Mouse (Mus musculus) MEL (cell line): Measurements from ENCODE around the gene Ccl6. TPM values are rescaled to one million over a fixed set of nuclear protein-coding genes. Genes with fewer than 3 reads are reported as not detected.

Source experiments
- DNase-seq: peaks from one replicate; pipeline ENCODE4 v3.0.0; 2011; ENCODE audit warnings: low read depth, low spot score
- H3K27ac ChIP-seq: 2 replicates; pipeline ENCODE4 v1.5.1; 2012; ENCODE audit warnings: low read depth, mild to moderate bottlenecking, control low read depth, low read length, moderate library complexity; ENCODE audit not compliant: control insufficient read depth
- H3K27me3 ChIP-seq, 2 experiments: fragments of 150-350 bp in 1 of 2; sonication (generic) in 1 of 2; 2 replicates each; pipeline ENCODE4 v1.6.1; 2012; ENCODE audit warnings: low read length in 2 of 2, mild to moderate bottlenecking in 2 of 2, improper control_type of control experiment in 1 of 2, moderate library complexity in 1 of 2; ENCODE audit not compliant: insufficient read depth in 2 of 2, control insufficient read depth in 1 of 2
- H3K36me3 ChIP-seq, 2 experiments: 2 replicates each; pipeline ENCODE4 v1.6.1; 2012 to 2014; ENCODE audit warnings: low read length in 2 of 2, improper control_type of control experiment in 1 of 2, inconsistent platforms in 1 of 2, mild to moderate bottlenecking in 1 of 2; ENCODE audit not compliant: insufficient read depth in 2 of 2, control insufficient read depth in 1 of 2
- H3K4me1 ChIP-seq, 2 experiments: fragments of 150-350 bp in 1 of 2; sonication (generic) in 1 of 2; 2 replicates each; pipeline ENCODE4 v1.6.1; 2012; ENCODE audit warnings: low read length in 2 of 2, improper control_type of control experiment in 1 of 2, mild to moderate bottlenecking in 1 of 2; ENCODE audit not compliant: insufficient read depth in 2 of 2, control insufficient read depth in 1 of 2
- H3K4me3 ChIP-seq, 2 experiments: fragments of 150-350 bp in 1 of 2; sonication (generic) in 1 of 2; 2 replicates each; pipeline ENCODE4 v1.5.1; 2012; ENCODE audit warnings: low read depth in 2 of 2, low read length in 2 of 2, mild to moderate bottlenecking in 2 of 2, moderate library complexity in 2 of 2, control low read depth in 1 of 2, improper control_type of control experiment in 1 of 2; ENCODE audit not compliant: control insufficient read depth in 1 of 2, insufficient read depth in 1 of 2
- H3K79me2 ChIP-seq: 2 replicates; pipeline ENCODE4 v1.6.1; 2012; ENCODE audit warnings: mild to moderate bottlenecking, low read length, moderate library complexity; ENCODE audit not compliant: control insufficient read depth, poor library complexity, insufficient read depth
- H3K9ac ChIP-seq: 2 replicates; pipeline ENCODE4 v1.6.1; 2012; ENCODE audit warnings: low read depth, mild to moderate bottlenecking, control low read depth, low read length, moderate library complexity; ENCODE audit not compliant: control insufficient read depth, poor library complexity, severe bottlenecking
- H3K9me3 ChIP-seq: fragments of 150-350 bp; sonication (generic); replicated peaks from 2 replicates; pipeline ENCODE4 v1.6.1; 2012; ENCODE audit warnings: mild to moderate bottlenecking, low read length, improper control_type of control experiment, moderate library complexity; ENCODE audit not compliant: insufficient read depth
- E2F4 ChIP-seq: IDR thresholded peaks from 2 replicates; pipeline ENCODE4 v1.6.1; 2011; ENCODE audit warnings: low read depth, low read length, improper control_type of control experiment, borderline replicate concordance
- ETS1 ChIP-seq: IDR thresholded peaks from 2 replicates; pipeline ENCODE4 v1.6.1; 2012; ENCODE audit warnings: low read depth, mild to moderate bottlenecking, inconsistent platforms, low read length, improper control_type of control experiment, moderate library complexity
- JUND ChIP-seq: IDR thresholded peaks from 2 replicates; pipeline ENCODE4 v1.6.1; 2011; ENCODE audit warnings: low read depth, mild to moderate bottlenecking, improper control_type of control experiment, low read length
- KAT2A ChIP-seq: conservative IDR thresholded peaks from 2 replicates; pipeline ENCODE4 v1.6.1; 2012; ENCODE audit warnings: low read depth, low read length, improper control_type of control experiment, inconsistent platforms
- MAFK ChIP-seq: IDR thresholded peaks from 2 replicates; pipeline ENCODE4 v1.6.1; 2011; ENCODE audit warnings: low read depth, mild to moderate bottlenecking, low read length, improper control_type of control experiment, borderline replicate concordance
- MAZ ChIP-seq: IDR thresholded peaks from 2 replicates; pipeline ENCODE4 v1.6.1; 2012; ENCODE audit warnings: low read depth, mild to moderate bottlenecking, inconsistent platforms, low read length, improper control_type of control experiment
- MEF2A ChIP-seq: IDR thresholded peaks from 2 replicates; pipeline ENCODE4 v1.6.1; 2014; ENCODE audit warnings: low read depth, mild to moderate bottlenecking, inconsistent platforms, low read length, improper control_type of control experiment; ENCODE audit not compliant: poor library complexity, insufficient replicate concordance, severe bottlenecking; ENCODE audit errors: extremely low read depth
- MXI1 ChIP-seq: IDR thresholded peaks from 2 replicates; pipeline ENCODE4 v1.6.1; 2011; ENCODE audit warnings: mild to moderate bottlenecking, low read depth, low read length, improper control_type of control experiment
- MYB ChIP-seq: IDR thresholded peaks from 2 replicates; pipeline ENCODE4 v1.6.1; 2011; ENCODE audit warnings: mild to moderate bottlenecking, low read depth, low read length, improper control_type of control experiment
- MYC ChIP-seq: IDR thresholded peaks from 2 replicates; pipeline ENCODE4 v1.6.1; 2011; ENCODE audit warnings: low read depth, mild to moderate bottlenecking, low read length, improper control_type of control experiment, moderate library complexity
- NRF1 ChIP-seq: IDR thresholded peaks from 2 replicates; pipeline ENCODE4 v1.6.1; 2014; ENCODE audit warnings: low read depth, mild to moderate bottlenecking, inconsistent platforms, low read length, improper control_type of control experiment, moderate library complexity; ENCODE audit not compliant: poor library complexity, insufficient read depth, severe bottlenecking
- RAD21 ChIP-seq: IDR thresholded peaks from 2 replicates; pipeline ENCODE4 v1.6.1; 2011; ENCODE audit warnings: mild to moderate bottlenecking, low read depth, low read length, improper control_type of control experiment
- SIN3A ChIP-seq: IDR thresholded peaks from 2 replicates; pipeline ENCODE4 v1.6.1; 2012; ENCODE audit warnings: low read length, improper control_type of control experiment, inconsistent platforms
- TBP ChIP-seq: IDR thresholded peaks from 2 replicates; pipeline ENCODE4 v1.8.0; 2011; ENCODE audit warnings: low read depth, low read length, improper control_type of control experiment
- UBTF ChIP-seq: IDR thresholded peaks from 2 replicates; pipeline ENCODE4 v1.6.1; 2012; ENCODE audit warnings: low read depth, mild to moderate bottlenecking, inconsistent platforms, low read length, improper control_type of control experiment, moderate library complexity, borderline replicate concordance; ENCODE audit not compliant: insufficient read depth
- USF1 ChIP-seq: IDR thresholded peaks from 2 replicates; pipeline ENCODE4 v1.6.1; 2014; ENCODE audit warnings: low read depth, mild to moderate bottlenecking, inconsistent platforms, low read length, improper control_type of control experiment, moderate library complexity
- ZKSCAN1 ChIP-seq: IDR thresholded peaks from 2 replicates; pipeline ENCODE4 v1.6.1; 2012; ENCODE audit warnings: low read depth, mild to moderate bottlenecking, inconsistent platforms, low read length, improper control_type of control experiment, moderate library complexity
- ZNF384 ChIP-seq: IDR thresholded peaks from 2 replicates; pipeline ENCODE4 v1.6.1; 2012; ENCODE audit warnings: low read depth, mild to moderate bottlenecking, inconsistent platforms, low read length, improper control_type of control experiment
- polyA plus RNA-seq, 2 experiments: library from polyadenylated mRNA; stranded (reverse) in 1 of 2; unstranded in 1 of 2; fragments of >175 nt in 1 of 2; fragments of >200 nt in 1 of 2; gene quantifications; 2 replicates each; pipeline versions ENCODE4 v1.2.1 to v1.2.4; 2012; ENCODE audit warnings: low replicate concordance in 2 of 2, low read depth in 1 of 2; ENCODE audit not compliant: insufficient read length in 2 of 2, insufficient read depth in 1 of 2, missing spikeins in 1 of 2
- total RNA-seq: library from RNA; depleted of rRNA; stranded (reverse); fragments of 300-350 nt; gene quantifications from 2 replicates; pipeline ENCODE4 v1.2.3, GENCODE M21; 2012

The Ccl6 gene
- total and polyA plus RNA-seq, 3 experiments, result not detected

DNA sequence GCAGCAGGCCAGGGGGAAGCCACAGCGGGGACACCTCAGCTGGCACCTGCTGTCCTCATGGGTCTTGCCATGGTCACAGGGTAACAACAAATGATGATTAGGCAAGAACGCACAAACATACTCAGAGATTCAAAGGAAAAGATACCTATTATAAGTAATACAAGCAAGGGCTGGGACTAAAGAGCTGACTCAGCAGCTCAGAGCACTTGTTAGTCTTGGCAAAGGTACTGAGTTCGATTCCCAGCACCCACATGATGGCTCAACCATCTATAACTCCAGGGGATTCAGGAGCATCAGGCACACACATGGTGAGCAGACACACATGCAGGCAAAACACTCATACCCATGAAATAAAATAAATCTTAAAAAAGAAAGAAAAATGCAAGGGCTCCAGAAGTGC is 51.5 kb downstream of the Ccl6 start:
- Histone ChIP-seq H3K36me3 (no peaks in the 10 kb centered on the region), H3K4me3 (no peak overlapping the region), H3K27me3 (no peaks in the 10 kb centered on the region; a peak in 1 of 4 replicates), H3K27ac (no peak overlapping the region), H3K4me1 (0 out of 4 replicates have a peak, but pooled peaks cover 0 to 3% of the 10 kb centered on the region in 2 experiments), H3K9me3 (no peaks in the 10 kb centered on the region), H3K79me2 (no peaks in the 10 kb centered on the region), H3K9ac (no peak overlapping the region)
- DNase-seq, result no peak
- TF ChIP-seq ZNF384, result no peak
- TF ChIP-seq MAFK, result peak; percentile 60; the same call in 1 of the 2 replicates

DNA sequence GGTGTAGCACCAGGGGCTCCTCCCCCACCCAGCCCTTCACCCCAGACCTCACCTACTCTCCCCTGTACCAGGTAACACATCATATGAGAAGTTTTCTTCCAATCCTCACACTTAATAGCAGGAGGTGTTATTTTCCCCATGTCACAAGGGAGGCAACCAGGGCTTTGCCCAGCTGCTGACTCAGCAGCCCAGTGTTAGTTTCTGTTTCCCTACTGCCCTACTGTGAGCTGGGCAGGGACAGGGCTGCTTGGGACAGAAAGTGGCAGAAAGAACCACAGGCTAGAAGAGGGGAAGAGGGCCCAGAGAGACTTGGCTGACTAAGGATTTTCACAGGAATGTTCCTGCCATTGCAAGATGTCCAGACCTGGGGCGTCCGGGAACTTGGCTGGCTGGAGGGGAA is 52.0 kb downstream of the Ccl6 start:
- Histone ChIP-seq H3K36me3 (no peaks in the 10 kb centered on the region), H3K9ac (no peak overlapping the region), H3K79me2 (no peaks in the 10 kb centered on the region), H3K27ac (no peak overlapping the region), H3K9me3 (no peaks in the 10 kb centered on the region), H3K27me3 (no peaks in the 10 kb centered on the region; a peak in 1 of 4 replicates), H3K4me1 (0 out of 4 replicates have a peak, but pooled peaks cover 0 to 3% of the 10 kb centered on the region in 2 experiments), H3K4me3 (no peak overlapping the region)
- no peak for DNase-seq
- TF ChIP-seq ZNF384 (no peak), MAZ (no peak), ETS1 (no peak), MEF2A (no peak), USF1 (no peak), RAD21 (no peak), MYC (no peak), UBTF (no peak), KAT2A (no peak), MXI1 (no peak), JUND (no peak), TBP (no peak), MYB (no peak), NRF1 (no peak), SIN3A (no peak), ZKSCAN1 (0 out of 2 replicates have a peak, but pooled peaks have one; percentile 5), E2F4 (no peak), MAFK (peak; percentile 71; the same call in 1 of the 2 replicates)
